Mouse (Mus musculus) heart, embryonic 14.5 days (tissue): ENCODE measurements at regions not wholly inside any gene's neighbourhood (a gene's known extent, or its start where the extent isn't known, plus 50 kb on each side); places are given as distances from the start of the nearest gene placed in this dataset.

Experiments used
- ATAC-seq: fragments of 200-750 bp; cut with Nextera tagmentation; 2 replicates; pipeline ENCODE4 v1.8.0; 2017; ENCODE audit warnings: low read depth, moderate TSS enrichment; ENCODE audit not compliant: insufficient number of reproducible peaks, insufficient read depth, low FRiP score
- H3K27ac ChIP-seq, 2 experiments: fragments of 200-500 bp in 1 of 2; fragments of 300-500 bp in 1 of 2; sonication (generic) in 1 of 2; replicated peaks in 1 of 2; 2 replicates each; pipeline ENCODE4 v1.5.1; 2012 to 2014; ENCODE audit warnings: low read depth in 2 of 2, low read length in 2 of 2, control low read depth in 1 of 2, mild to moderate bottlenecking in 1 of 2, mixed read lengths in 1 of 2; ENCODE audit not compliant: control insufficient read depth in 1 of 2, insufficient read depth in 1 of 2
- H3K27me3 ChIP-seq: fragments of 300-500 bp; sonication (generic); 2 replicates; pipeline ENCODE4 v1.6.1; 2014; ENCODE audit warnings: mild to moderate bottlenecking, low read length, control low read depth; ENCODE audit not compliant: control insufficient read depth, insufficient read depth
- H3K36me3 ChIP-seq: fragments of 300-500 bp; sonication (generic); 2 replicates; pipeline ENCODE4 v1.6.1; 2014; ENCODE audit warnings: mild to moderate bottlenecking, control low read depth, low read length, mixed read lengths; ENCODE audit not compliant: control insufficient read depth, insufficient read depth
- H3K4me1 ChIP-seq, 2 experiments: fragments of 200-500 bp in 1 of 2; fragments of 300-500 bp in 1 of 2; sonication (generic) in 1 of 2; 2 replicates each; pipeline ENCODE4 v1.6.1; 2012 to 2014; ENCODE audit warnings: low read length in 2 of 2, control low read depth in 1 of 2, mixed read lengths in 1 of 2; ENCODE audit not compliant: control insufficient read depth in 2 of 2, insufficient read depth in 2 of 2
- H3K4me2 ChIP-seq: fragments of 300-500 bp; sonication (generic); 2 replicates; pipeline ENCODE4 v1.6.1; 2014; ENCODE audit warnings: mild to moderate bottlenecking, low read length
- H3K4me3 ChIP-seq, 2 experiments: fragments of 200-500 bp in 1 of 2; fragments of 300-500 bp in 1 of 2; sonication (generic) in 1 of 2; 2 replicates each; pipeline ENCODE4 v1.5.1; 2012 to 2014; ENCODE audit warnings: low read length in 2 of 2, mild to moderate bottlenecking in 2 of 2, control low read depth in 1 of 2, low read depth in 1 of 2, moderate library complexity in 1 of 2; ENCODE audit not compliant: control insufficient read depth in 1 of 2, insufficient read depth in 1 of 2
- H3K9ac ChIP-seq: fragments of 300-500 bp; sonication (generic); 2 replicates; pipeline ENCODE4 v1.6.1; 2014; ENCODE audit warnings: mild to moderate bottlenecking, low read length
- H3K9me3 ChIP-seq: fragments of 300-500 bp; sonication (generic); 2 replicates; pipeline ENCODE4 v1.6.1; 2016; ENCODE audit warnings: low read length, control low read depth; ENCODE audit not compliant: control insufficient read depth
- WGBS: fragments of 180-500 bp; shearing (Covaris S2); extraction: QIAGEN DNeasy Blood & Tissue Kit; methylation state at CpG from one replicate; pipeline ENCODE4 v1.1.7; 2014; 5-methylcytosine and 5-hydroxymethylcytosine counted together

DNA sequence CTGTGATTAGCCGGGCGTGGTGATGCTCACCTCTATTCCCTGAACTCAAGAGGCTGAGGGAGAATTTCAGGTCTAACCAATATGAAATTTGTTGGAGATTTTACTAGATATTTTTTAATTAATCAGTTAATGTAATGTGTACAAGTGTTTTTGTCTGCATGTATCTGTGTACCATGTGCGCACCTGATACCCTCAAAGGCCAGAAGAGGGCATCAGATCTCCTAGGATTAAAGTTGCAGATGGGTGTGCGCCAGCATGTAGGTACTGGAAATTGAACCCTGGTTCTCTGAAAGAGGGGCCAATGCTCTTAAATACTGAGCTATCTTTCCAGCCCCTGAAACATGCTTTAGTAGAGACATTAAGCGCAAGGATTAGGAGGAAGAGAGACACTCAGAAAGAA is 160.2 kb downstream of the Mycn start:
- Histone ChIP-seq H3K4me2 (no peak overlapping the region), H3K27me3 (no peaks in the 10 kb centered on the region), H3K36me3 (no peaks in the 10 kb centered on the region), H3K4me3 (no peak overlapping the region), H3K4me1 (peaks cover 2 to 4% of the 10 kb centered on the region in 2 experiments; a peak in 1 of 4 replicates), H3K9ac (no peak overlapping the region), H3K9me3 (peaks cover 3% of the 10 kb centered on the region; the same call in 1 of the 2 replicates), H3K27ac (no peak overlapping the region)
- no peak for ATAC-seq
- 94% methylated on average over 5 of the region's 5 CpGs for WGBS

DNA sequence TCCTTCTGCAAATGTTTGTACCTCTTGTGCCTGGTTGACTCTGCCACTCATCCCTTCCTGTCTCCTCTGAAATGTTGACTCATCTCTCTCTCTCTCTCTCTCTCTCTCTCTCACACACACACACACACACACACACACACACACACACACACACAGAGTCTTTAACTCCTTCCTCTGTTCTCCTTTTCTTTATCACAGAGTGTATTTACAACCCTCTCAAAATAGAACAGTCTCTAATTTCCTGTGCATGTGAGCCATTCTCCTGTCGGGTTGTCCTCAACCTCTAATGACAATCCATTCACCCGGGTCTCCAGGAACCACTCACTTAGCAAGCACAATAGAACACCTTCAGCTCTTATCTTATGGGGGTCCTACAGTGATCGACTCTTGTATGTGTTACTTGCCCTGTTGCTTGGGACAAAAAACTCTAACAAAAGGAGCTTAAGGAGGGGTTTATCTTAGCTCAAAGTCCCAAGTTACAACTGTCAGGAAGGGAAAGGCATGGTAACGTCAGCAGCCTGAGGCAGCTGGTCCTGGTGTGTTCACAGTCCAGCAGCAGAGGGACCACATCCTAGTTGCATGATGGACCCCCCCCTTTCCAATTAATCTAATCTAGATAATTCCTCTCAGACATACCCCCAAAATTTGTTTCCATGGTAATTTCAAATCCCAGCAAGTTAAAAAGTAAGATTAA is 163.0 kb downstream of the Mycn start:
- Histone ChIP-seq H3K9me3 (peaks cover 3% of the 10 kb centered on the region; the same call in 1 of the 2 replicates), H3K36me3 (no peaks in the 10 kb centered on the region), H3K27me3 (no peaks in the 10 kb centered on the region), H3K4me2 (no peak overlapping the region), H3K27ac (peak overlapping the region in 1 of 2 experiments; percentile 22; a peak in 1 of 4 replicates), H3K4me1 (peaks cover 2 to 4% of the 10 kb centered on the region in 2 experiments; a peak in 1 of 4 replicates), H3K4me3 (no peak overlapping the region), H3K9ac (no peak overlapping the region)
- 11% methylated on average over 4 of the region's 4 CpGs for WGBS
- ATAC-seq = no peak

DNA sequence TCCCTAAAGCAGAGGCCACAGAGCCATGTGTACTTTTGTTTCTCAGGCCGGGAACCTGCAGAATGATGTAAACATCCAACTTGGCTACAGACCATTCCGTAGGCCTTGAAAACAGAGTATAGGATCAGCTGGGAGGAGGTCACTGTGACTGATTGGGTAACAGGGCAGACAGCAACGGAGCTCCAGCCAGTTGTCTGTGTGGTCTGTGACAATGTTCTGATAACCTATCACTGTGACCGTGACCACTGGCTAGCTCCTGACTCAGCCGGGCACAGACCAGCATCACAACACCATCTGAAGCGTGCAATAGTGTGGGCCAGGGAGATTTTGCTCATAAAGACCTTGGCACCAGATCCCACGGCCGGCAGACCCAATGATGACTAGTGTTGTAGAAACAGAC is 164.3 kb downstream of the Mycn start:
- Histone ChIP-seq H3K4me1 (peaks cover 2 to 4% of the 10 kb centered on the region in 2 experiments; a peak in 1 of 4 replicates), H3K27ac (no peak overlapping the region), H3K9me3 (peaks cover 3% of the 10 kb centered on the region; the same call in 1 of the 2 replicates), H3K36me3 (no peaks in the 10 kb centered on the region), H3K27me3 (no peaks in the 10 kb centered on the region), H3K9ac (no peak overlapping the region), H3K4me3 (no peak overlapping the region), H3K4me2 (no peak overlapping the region)
- 58% methylated on average over 8 of the region's 8 CpGs for WGBS
- no peak for ATAC-seq

DNA sequence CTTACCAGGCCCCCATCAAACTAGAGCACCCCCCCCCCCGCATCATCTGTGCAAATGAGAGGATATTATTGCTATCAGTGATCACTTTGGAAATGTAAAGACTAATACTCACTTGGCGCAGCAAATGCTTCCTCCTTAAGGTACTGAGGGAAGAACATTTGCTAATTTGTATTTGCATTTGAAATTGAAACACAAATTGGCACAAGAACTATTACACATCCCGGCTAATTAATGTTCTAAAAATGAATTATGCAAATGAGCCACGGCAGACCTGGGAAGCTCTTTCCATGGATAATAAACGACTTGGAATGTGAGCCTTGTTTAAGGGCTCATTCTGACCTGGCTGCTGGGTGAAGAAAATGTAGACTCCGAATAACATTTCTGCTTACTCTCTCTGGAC is 164.9 kb downstream of the Mycn start:
- H3K27ac ChIP-seq = no peak overlapping the region
- WGBS = 85% methylated on average over 6 of the region's 6 CpGs
- H3K27me3 ChIP-seq = no peaks in the 10 kb centered on the region
- peaks cover 2 to 4% of the 10 kb centered on the region in 2 experiments; a peak in 1 of 4 replicates for H3K4me1 ChIP-seq
- H3K9me3 ChIP-seq = peaks cover 3% of the 10 kb centered on the region; the same call in 1 of the 2 replicates
- no peak overlapping the region for H3K4me3 ChIP-seq
- H3K9ac ChIP-seq = no peak overlapping the region
- no peaks in the 10 kb centered on the region for H3K36me3 ChIP-seq
- H3K4me2 ChIP-seq = no peak overlapping the region
- ATAC-seq = no peak

DNA sequence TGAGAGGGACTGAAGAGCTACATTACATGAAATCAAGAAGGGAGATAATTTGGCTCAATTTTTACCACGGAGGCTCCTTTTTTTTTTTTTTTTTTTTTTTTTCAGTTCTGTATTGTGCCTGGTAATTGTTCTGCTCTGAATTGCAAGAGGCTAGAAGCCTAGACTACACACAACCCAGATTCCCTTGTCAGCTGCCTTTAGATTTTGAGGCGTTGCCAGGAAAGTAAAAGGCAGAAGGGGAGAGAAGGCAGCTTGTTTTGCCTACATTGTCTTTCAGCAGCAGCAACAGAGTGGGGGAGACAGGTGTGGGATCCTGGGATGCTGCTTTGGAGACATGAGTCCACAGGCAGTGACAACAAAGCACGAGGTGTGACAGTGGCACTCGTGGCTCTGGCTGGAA is 170.7 kb downstream of the Mycn start:
- no peaks in the 10 kb centered on the region for H3K27me3 ChIP-seq
- no peaks in the 10 kb centered on the region for H3K36me3 ChIP-seq
- no peak overlapping the region for H3K27ac ChIP-seq
- H3K4me1 ChIP-seq = peaks cover 0 to 2% of the 10 kb centered on the region in 2 experiments; a peak in 1 of 4 replicates
- no peak overlapping the region for H3K9ac ChIP-seq
- 66% methylated on average over 4 of the region's 4 CpGs for WGBS
- no peak for ATAC-seq
- no peak overlapping the region for H3K4me3 ChIP-seq
- no peaks in the 10 kb centered on the region for H3K9me3 ChIP-seq
- no peak overlapping the region for H3K4me2 ChIP-seq

DNA sequence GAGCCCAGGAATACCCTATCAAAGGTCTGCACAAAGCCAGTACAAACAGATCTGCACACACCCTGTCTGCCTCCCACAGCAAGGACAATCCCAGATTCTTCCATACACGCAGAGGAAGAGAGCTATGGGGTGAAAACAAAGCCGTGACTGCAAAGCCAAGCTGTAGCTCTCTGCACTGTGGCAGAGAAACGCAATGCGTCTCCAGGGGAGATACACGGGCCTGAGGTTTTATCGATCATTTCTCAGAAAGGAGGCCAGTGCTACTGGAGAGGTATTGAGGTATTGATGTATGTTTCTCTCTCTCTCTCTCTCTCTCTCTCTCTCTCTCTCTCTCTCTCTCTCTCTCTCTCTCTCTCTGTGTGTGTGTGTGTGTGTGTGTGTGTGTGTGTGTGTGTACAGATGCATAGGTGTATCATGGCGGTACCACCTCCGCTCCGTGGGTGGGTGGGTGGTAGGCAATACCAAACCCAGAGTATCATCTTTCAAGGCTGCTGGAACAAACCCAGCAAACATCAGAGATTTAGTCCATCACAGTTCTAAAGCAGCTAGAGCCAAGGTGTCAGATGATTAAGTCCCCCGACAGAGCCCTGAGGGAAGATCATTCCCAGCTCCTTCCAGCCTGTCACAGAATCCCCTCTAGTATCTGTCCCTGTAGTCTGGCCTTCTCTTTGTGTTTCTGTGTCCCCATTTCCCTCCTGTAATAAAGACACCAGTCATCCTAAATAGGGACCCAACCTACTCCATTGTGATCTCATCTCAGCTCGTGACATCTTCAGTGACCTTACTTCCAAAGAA is 175.0 kb downstream of the Mycn start:
- no peak overlapping the region for H3K4me2 ChIP-seq
- WGBS = 63% methylated on average over 11 of the region's 11 CpGs
- ATAC-seq = no peak
- no peaks in the 10 kb centered on the region for H3K9me3 ChIP-seq
- H3K9ac ChIP-seq = no peak overlapping the region
- no peak overlapping the region for H3K27ac ChIP-seq
- H3K4me3 ChIP-seq = no peak overlapping the region
- peaks cover 0 to 2% of the 10 kb centered on the region in 2 experiments; a peak in 1 of 4 replicates for H3K4me1 ChIP-seq
- no peaks in the 10 kb centered on the region for H3K36me3 ChIP-seq
- H3K27me3 ChIP-seq = no peaks in the 10 kb centered on the region

DNA sequence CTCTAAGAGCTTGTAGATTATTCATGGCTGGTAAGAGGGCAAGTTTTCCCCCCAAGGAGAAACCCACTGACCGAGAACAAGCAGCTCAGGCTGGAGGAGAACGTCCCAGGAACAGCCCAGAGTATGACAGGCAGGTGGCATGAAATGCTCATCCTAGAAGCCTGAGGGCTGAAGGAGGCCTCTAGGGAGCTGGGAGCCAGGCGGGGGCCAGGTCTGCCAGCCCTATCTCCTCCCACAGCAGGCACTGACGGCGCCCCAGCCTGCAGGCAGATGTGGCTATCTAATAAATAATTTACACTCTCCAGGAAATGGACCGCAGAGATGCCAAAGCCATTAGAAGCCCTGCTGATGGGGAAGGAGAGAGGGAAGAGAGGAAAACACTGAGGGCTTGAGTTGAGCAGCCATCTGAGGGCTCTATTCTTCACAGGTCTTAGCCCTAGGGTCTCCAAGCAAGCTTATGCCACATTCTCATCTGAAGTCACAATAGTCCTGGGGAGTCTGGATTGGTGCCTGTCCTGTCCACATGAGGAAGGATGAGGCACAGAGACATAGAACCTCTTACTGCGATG is 176.1 kb downstream of the Mycn start:
- no peak overlapping the region for H3K9ac ChIP-seq
- no peaks in the 10 kb centered on the region for H3K27me3 ChIP-seq
- H3K9me3 ChIP-seq = 0 out of 2 replicates have a peak, but pooled peaks cover 1% of the 10 kb centered on the region
- no peak overlapping the region for H3K27ac ChIP-seq
- H3K4me3 ChIP-seq = no peak overlapping the region
- 53% methylated on average over 7 of the region's 7 CpGs for WGBS
- H3K4me1 ChIP-seq = peaks cover 0 to 2% of the 10 kb centered on the region in 2 experiments; a peak in 1 of 4 replicates
- ATAC-seq = no peak
- H3K36me3 ChIP-seq = no peaks in the 10 kb centered on the region
- H3K4me2 ChIP-seq = no peak overlapping the region
